Mouse (Mus musculus) spleen, adult 12 weeks (tissue): Measurements from ENCODE around the gene Slc35c1.

Experiments
- DNase-seq: peaks from one replicate; pipeline ENCODE4 v3.0.0; 2022; ENCODE audit warnings: low spot score

Slc35c1 gene

GRCm38 (mm10) chr2:92434375-92434745 lies 26.0 kb downstream of the Slc35c1 start:
- no peak for DNase-seq

GRCm38 (mm10) chr2:92433578-92434374 lies 26.6 kb downstream of the Slc35c1 start, which contains the start of gene Cry2:
Gene Cry2, minus strand, starts transcription at chr2:92434043.
- peak; percentile 94 for DNase-seq

- DNase-seq = no peak
Measured at GRCm38 (mm10) chr2:92432299-92433295, 27.7 kb downstream of the Slc35c1 start.

- DNase-seq = no peak
Measured at GRCm38 (mm10) chr2:92431611-92432179, 28.6 kb downstream of the Slc35c1 start.

- DNase-seq = no peak
Measured at GRCm38 (mm10) chr2:92430723-92431541, 29.4 kb downstream of the Slc35c1 start.

- no peak for DNase-seq
Measured at GRCm38 (mm10) chr2:92430089-92430488, 30.2 kb downstream of the Slc35c1 start.

GRCm38 (mm10) chr2:92427882-92428281 lies 32.5 kb downstream of the Slc35c1 start:
- DNase-seq = no peak

GRCm38 (mm10) chr2:92426426-92426825 lies 33.9 kb downstream of the Slc35c1 start:
- no peak for DNase-seq

- no peak for DNase-seq
Measured at GRCm38 (mm10) chr2:92425366-92425765, 35.0 kb downstream of the Slc35c1 start.

- no peak for DNase-seq
Measured at GRCm38 (mm10) chr2:92424462-92425308, 35.7 kb downstream of the Slc35c1 start.

- DNase-seq = no peak
Measured at GRCm38 (mm10) chr2:92423702-92424461, 36.5 kb downstream of the Slc35c1 start.

GRCm38 (mm10) chr2:92423156-92423555 lies 37.2 kb downstream of the Slc35c1 start:
- no peak for DNase-seq

- DNase-seq = no peak
Measured at GRCm38 (mm10) chr2:92422388-92423135, 37.8 kb downstream of the Slc35c1 start.

GRCm38 (mm10) chr2:92421723-92422387 lies 38.5 kb downstream of the Slc35c1 start:
- DNase-seq = no peak

GRCm38 (mm10) chr2:92411705-92412104 lies 48.6 kb downstream of the Slc35c1 start:
- DNase-seq = no peak

GRCm38 (mm10) chr2:92408309-92409045 lies 51.9 kb downstream of the Slc35c1 start:
- no peak for DNase-seq

GRCm38 (mm10) chr2:92405687-92406086 lies 54.7 kb downstream of the Slc35c1 start:
- no peak for DNase-seq

GRCm38 (mm10) chr2:92404737-92405136 lies 55.6 kb downstream of the Slc35c1 start:
- DNase-seq = no peak
